Mouse (Mus musculus) thymus, adult 2 months (tissue): ENCODE results near the gene Zpbp2.

Source experiments
- CTCF ChIP-seq: fragments of 200-500 bp; IDR thresholded peaks from 2 replicates; pipeline ENCODE4 v1.5.1; 2012; ENCODE audit warnings: mild to moderate bottlenecking, control low read depth, low read length, moderate library complexity, borderline replicate concordance; ENCODE audit not compliant: control insufficient read depth, poor library complexity, insufficient read depth; ENCODE audit errors: extremely low read depth
- POLR2A ChIP-seq: fragments of 200-500 bp; IDR thresholded peaks from 2 replicates; pipeline ENCODE4 v1.6.1; 2012; ENCODE audit warnings: mild to moderate bottlenecking, low read length, control low read depth, moderate library complexity; ENCODE audit not compliant: control insufficient read depth, poor library complexity, insufficient read depth; ENCODE audit errors: extremely low read depth

DNA sequence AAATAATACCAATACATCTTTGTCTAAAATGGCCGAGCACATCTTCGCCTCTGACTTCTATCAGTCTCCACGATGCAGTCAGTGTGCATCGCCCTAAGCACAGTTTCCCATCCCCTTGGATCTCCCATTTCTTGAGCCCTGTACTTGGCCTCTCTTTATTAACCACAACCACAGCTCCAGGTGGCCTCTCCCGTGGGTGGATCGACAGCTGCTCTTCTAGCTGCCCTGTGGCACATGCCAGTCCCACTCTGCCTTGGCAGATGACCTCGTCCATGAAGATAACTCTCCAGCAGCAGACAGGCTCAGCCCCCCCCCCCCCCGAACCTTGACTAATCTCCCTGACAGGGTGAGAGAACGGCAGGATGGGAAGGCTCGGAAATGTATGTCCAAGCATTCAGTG lies 44.6 kb downstream of the Zpbp2 start:
- TF ChIP-seq CTCF (no peak), POLR2A (no peak)
